Mouse (Mus musculus): ENCODE measurements around the gene Olfr124. TPM values are rescaled to one million over a fixed set of nuclear protein-coding genes. Genes with fewer than 3 reads are reported as not detected.

Olfr124 gene
- not detected in 2 replicates for polyA plus RNA-seq (2015; fragmentation: Nextera tagmentation; extraction: Ambion mirVana)

- no peak within 1 kb of the TSS for H3K4me3 ChIP-seq (ENCODE audit: low read depth, low read length)
- ATAC-seq, result no peak
- H3K4me2 ChIP-seq (replicated peaks; ENCODE audit: low read depth), result no peak within 1 kb of the TSS
- no peak within 1 kb of the TSS for H3K9ac ChIP-seq (ENCODE audit: low read depth, low read length)
- TF ChIP-seq CTCF (IDR thresholded peaks at IDR 0.05; ENCODE audit: low read depth), result no peak
- WGBS, result 84% methylated on average over 3 of the region's 3 CpGs
- H3K27ac ChIP-seq (ENCODE audit: low read depth, low read length), result no peak within 1 kb of the TSS
- H3K27me3 ChIP-seq (replicated peaks; ENCODE audit: control insufficient read depth, insufficient read depth, low read length), result no peaks in the 10 kb centered on the region
- H3K4me1 ChIP-seq (replicated peaks; ENCODE audit: control insufficient read depth, insufficient read depth, low read length), result no peaks in the 10 kb centered on the region
- H3K9me3 ChIP-seq (ENCODE audit: control insufficient read depth), result no peaks in the 10 kb centered on the region
- H3K36me3 ChIP-seq (ENCODE audit: control insufficient read depth, insufficient read depth), result no peaks in the 10 kb centered on the region
These were observed at the start of gene Olfr124 for GRCm38 (mm10) chr17:37799588-37799987. Olfr124 (plus strand) TSS chr17:37799888.

GRCm38 (mm10) chr17:37768307-37768706 lies 31.4 kb upstream of the Olfr124 start, which contains the start of gene Olfr122:
Olfr122 (plus strand) TSS chr17:37768607.
- Histone ChIP-seq H3K27me3 (replicated peaks; ENCODE audit: control insufficient read depth, insufficient read depth, low read length) (no peaks in the 10 kb centered on the region), H3K4me2 (replicated peaks; ENCODE audit: low read depth) (no peak within 1 kb of the TSS), H3K9ac (ENCODE audit: low read depth, low read length) (no peak within 1 kb of the TSS), H3K36me3 (ENCODE audit: control insufficient read depth, insufficient read depth) (no peaks in the 10 kb centered on the region), H3K4me1 (replicated peaks; ENCODE audit: control insufficient read depth, insufficient read depth, low read length) (no peaks in the 10 kb centered on the region), H3K9me3 (ENCODE audit: control insufficient read depth) (no peaks in the 10 kb centered on the region), H3K4me3 (ENCODE audit: low read depth, low read length) (no peak within 1 kb of the TSS), H3K27ac (ENCODE audit: low read depth, low read length) (no peak within 1 kb of the TSS)
- 81% methylated on average over 4 of the region's 4 CpGs for WGBS
- TF ChIP-seq CTCF (IDR thresholded peaks at IDR 0.05; ENCODE audit: low read depth), result no peak
- no peak for ATAC-seq

- ATAC-seq, result no peak
- Histone ChIP-seq H3K27me3 (replicated peaks; ENCODE audit: control insufficient read depth, insufficient read depth, low read length) (no peaks in the 10 kb centered on the region), H3K4me2 (replicated peaks; ENCODE audit: low read depth) (no peak within 1 kb of the TSS), H3K9ac (ENCODE audit: low read depth, low read length) (no peak within 1 kb of the TSS), H3K4me3 (ENCODE audit: low read depth, low read length) (no peak within 1 kb of the TSS), H3K27ac (ENCODE audit: low read depth, low read length) (no peak within 1 kb of the TSS), H3K36me3 (ENCODE audit: control insufficient read depth, insufficient read depth) (no peaks in the 10 kb centered on the region), H3K9me3 (ENCODE audit: control insufficient read depth) (no peaks in the 10 kb centered on the region), H3K4me1 (replicated peaks; ENCODE audit: control insufficient read depth, insufficient read depth, low read length) (no peaks in the 10 kb centered on the region)
- no peak for TF ChIP-seq CTCF (IDR thresholded peaks at IDR 0.05; ENCODE audit: low read depth)
- 85% methylated on average over 2 of the region's 2 CpGs for WGBS
These were observed 6.5 kb upstream of the Olfr124 start, which contains the start of gene Olfr123 for GRCm38 (mm10) chr17:37793229-37793628. Olfr123 (plus strand) TSS chr17:37793529.

GRCm38 (mm10) chr17:37832649-37833048 lies 33.0 kb downstream of the Olfr124 start, which contains the start of gene Olfr125:
Olfr125 (plus strand) TSS chr17:37832949.
- Histone ChIP-seq H3K36me3 (ENCODE audit: control insufficient read depth, insufficient read depth) (no peaks in the 10 kb centered on the region), H3K9me3 (ENCODE audit: control insufficient read depth) (no peaks in the 10 kb centered on the region), H3K4me1 (replicated peaks; ENCODE audit: control insufficient read depth, insufficient read depth, low read length) (no peaks in the 10 kb centered on the region), H3K4me2 (replicated peaks; ENCODE audit: low read depth) (no peak within 1 kb of the TSS), H3K9ac (ENCODE audit: low read depth, low read length) (no peak within 1 kb of the TSS), H3K27ac (ENCODE audit: low read depth, low read length) (no peak within 1 kb of the TSS), H3K27me3 (replicated peaks; ENCODE audit: control insufficient read depth, insufficient read depth, low read length) (no peaks in the 10 kb centered on the region), H3K4me3 (ENCODE audit: low read depth, low read length) (no peak within 1 kb of the TSS)
- no peak for TF ChIP-seq CTCF (IDR thresholded peaks at IDR 0.05; ENCODE audit: low read depth)
- no peak for ATAC-seq

- Histone ChIP-seq H3K9me3 (ENCODE audit: control insufficient read depth) (no peaks in the 10 kb centered on the region), H3K27ac (ENCODE audit: low read depth, low read length) (no peak within 1 kb of the TSS), H3K9ac (ENCODE audit: low read depth, low read length) (no peak within 1 kb of the TSS), H3K4me2 (replicated peaks; ENCODE audit: low read depth) (no peak within 1 kb of the TSS), H3K4me3 (ENCODE audit: low read depth, low read length) (no peak within 1 kb of the TSS), H3K36me3 (ENCODE audit: control insufficient read depth, insufficient read depth) (no peaks in the 10 kb centered on the region), H3K4me1 (replicated peaks; ENCODE audit: control insufficient read depth, insufficient read depth, low read length) (no peaks in the 10 kb centered on the region), H3K27me3 (replicated peaks; ENCODE audit: control insufficient read depth, insufficient read depth, low read length) (no peaks in the 10 kb centered on the region)
- no peak for TF ChIP-seq CTCF (IDR thresholded peaks at IDR 0.05; ENCODE audit: low read depth)
- no peak for ATAC-seq
These were observed 47.5 kb downstream of the Olfr124 start, which contains the start of gene Olfr126 for GRCm38 (mm10) chr17:37847183-37847582. Olfr126 (plus strand) TSS chr17:37847483.

Other genes with a start within 250 kb of the Olfr124 start
- not detected in 2 replicates for gene Olfr112, start 230.4 kb upstream of the Olfr124 start, polyA plus RNA-seq (2015; fragmentation: Nextera tagmentation; extraction: Ambion mirVana)
- gene Olfr113, start 222.2 kb upstream of the Olfr124 start, polyA plus RNA-seq (2015; fragmentation: Nextera tagmentation; extraction: Ambion mirVana), result not detected in 2 replicates
- gene Olfr114, start 207.1 kb upstream of the Olfr124 start, polyA plus RNA-seq (2015; fragmentation: Nextera tagmentation; extraction: Ambion mirVana), result not detected in 2 replicates
- gene Olfr115, start 172.8 kb upstream of the Olfr124 start, polyA plus RNA-seq (2015; fragmentation: Nextera tagmentation; extraction: Ambion mirVana), result not detected in 2 replicates
- not detected in 2 replicates for gene Olfr116, start 172.7 kb upstream of the Olfr124 start, polyA plus RNA-seq (2015; fragmentation: Nextera tagmentation; extraction: Ambion mirVana)
- not detected in 2 replicates for gene Olfr117, start 136.1 kb upstream of the Olfr124 start, polyA plus RNA-seq (2015; fragmentation: Nextera tagmentation; extraction: Ambion mirVana)
- gene Olfr118, start 132.9 kb upstream of the Olfr124 start, polyA plus RNA-seq (2015; fragmentation: Nextera tagmentation; extraction: Ambion mirVana), result not detected in 2 replicates
- not detected in 2 replicates for gene Olfr119, start 103.3 kb upstream of the Olfr124 start, polyA plus RNA-seq (2015; fragmentation: Nextera tagmentation; extraction: Ambion mirVana)
- not detected in 2 replicates for gene Olfr120, start 78.1 kb upstream of the Olfr124 start, polyA plus RNA-seq (2015; fragmentation: Nextera tagmentation; extraction: Ambion mirVana)
- gene Olfr121, start 51.0 kb upstream of the Olfr124 start, polyA plus RNA-seq (2015; fragmentation: Nextera tagmentation; extraction: Ambion mirVana), result not detected in 2 replicates
- gene Olfr122, start 31.3 kb upstream of the Olfr124 start, polyA plus RNA-seq (2015; fragmentation: Nextera tagmentation; extraction: Ambion mirVana), result not detected in 2 replicates
- gene Olfr123, start 6.4 kb upstream of the Olfr124 start, polyA plus RNA-seq (2015; fragmentation: Nextera tagmentation; extraction: Ambion mirVana), result not detected in 2 replicates
- gene Olfr125, start 33.1 kb downstream of the Olfr124 start, polyA plus RNA-seq (2015; fragmentation: Nextera tagmentation; extraction: Ambion mirVana), result not detected in 2 replicates
- not detected in 2 replicates for gene Olfr126, start 47.6 kb downstream of the Olfr124 start, polyA plus RNA-seq (2015; fragmentation: Nextera tagmentation; extraction: Ambion mirVana)
- gene Olfr127, start 100.5 kb downstream of the Olfr124 start, polyA plus RNA-seq (2015; fragmentation: Nextera tagmentation; extraction: Ambion mirVana), result not detected in 2 replicates
- not detected in 2 replicates for gene Olfr128, start 120.7 kb downstream of the Olfr124 start, polyA plus RNA-seq (2015; fragmentation: Nextera tagmentation; extraction: Ambion mirVana)
- gene Olfr761, start 153.2 kb downstream of the Olfr124 start, polyA plus RNA-seq (2015; fragmentation: Nextera tagmentation; extraction: Ambion mirVana), result not detected in 2 replicates